Mouse (Mus musculus): Measurements from ENCODE around the gene Mcpt4.
"Not testable (repeated sequence)": the region's sequence is repeated elsewhere in the genome, so short reads cannot be mapped to it uniquely, and the experiment has no call there.

The Mcpt4 gene

GRCm38 (mm10) chr14:56062213-56062612 is at the start of gene Mcpt4:
Gene Mcpt4, minus strand, starts transcription at chr14:56062313.
- not testable (repeated sequence) for DNase-seq (ENCODE audit: low spot score in 2 of 2)

GRCm38 (mm10) chr14:56105447-56106180 is 43.5 kb upstream of the Mcpt4 start:
- no peak for DNase-seq (ENCODE audit: low spot score in 2 of 2)

GRCm38 (mm10) chr14:56105016-56105415 is 42.9 kb upstream of the Mcpt4 start:
- no peak for DNase-seq (ENCODE audit: low spot score in 2 of 2)

DNA sequence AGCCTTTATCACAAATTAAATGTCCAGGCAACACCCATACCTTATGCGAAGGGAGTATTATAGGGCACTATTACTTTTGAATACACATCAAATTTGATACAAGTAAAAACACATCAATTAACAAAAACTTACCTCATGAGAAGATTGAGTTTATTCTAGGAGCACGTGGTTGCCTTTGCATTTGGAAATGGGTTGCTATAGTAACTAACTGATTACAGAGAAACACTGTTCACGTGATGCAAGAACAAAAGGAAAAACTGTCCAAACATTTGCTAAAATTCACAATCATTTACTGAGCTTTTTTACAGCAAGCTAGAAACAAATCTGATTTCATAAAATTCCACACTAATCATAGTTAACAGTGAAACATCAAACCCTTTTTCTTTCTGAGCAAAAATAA is 41.3 kb upstream of the Mcpt4 start:
- DNase-seq (ENCODE audit: low spot score in 2 of 2): no peak

DNA sequence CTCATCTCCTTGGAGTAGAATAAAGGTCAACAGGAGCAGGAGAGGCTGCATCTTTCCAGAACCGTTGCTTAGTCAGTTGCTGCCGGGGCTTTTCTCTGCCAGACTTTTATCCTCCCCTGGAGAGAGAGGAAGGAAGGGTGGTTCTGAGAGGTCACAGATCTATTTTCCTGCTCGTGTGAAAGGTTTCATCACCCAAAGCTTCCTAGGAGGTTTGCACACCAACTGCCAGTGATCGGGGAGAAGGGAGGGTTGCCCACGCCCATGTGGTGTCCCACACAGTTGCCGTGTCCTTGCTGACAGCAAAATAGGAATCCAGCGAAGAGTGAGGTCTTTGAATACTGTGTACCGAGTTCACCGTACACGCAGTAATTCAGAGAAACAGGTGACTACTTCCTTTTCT is 40.3 kb upstream of the Mcpt4 start, which contains the start of gene Ctsg:
Gene Ctsg, minus strand, starts transcription at position 189 of the 400 bp plus-strand sequence.
- DNase-seq (ENCODE audit: low spot score in 2 of 2): no peak

DNA sequence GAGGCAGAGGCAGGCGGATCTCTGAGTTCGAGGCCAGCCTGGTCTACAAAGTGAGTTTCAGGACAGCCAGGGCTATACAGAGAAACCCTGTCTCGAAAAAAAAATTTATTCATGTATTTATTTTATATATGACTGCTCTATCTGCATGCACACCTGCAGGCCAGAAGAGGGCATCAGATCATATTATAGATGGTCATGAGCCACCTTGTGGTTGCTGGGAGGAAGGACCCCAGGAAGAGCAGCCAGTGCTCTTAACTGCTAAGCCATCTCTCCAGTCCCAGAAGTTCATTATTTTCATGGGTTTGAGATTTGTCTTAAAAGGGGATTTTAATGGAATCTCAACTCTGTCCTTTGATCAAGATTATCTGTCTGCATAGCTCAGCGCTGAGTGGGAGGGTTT is 36.8 kb upstream of the Mcpt4 start:
- DNase-seq (ENCODE audit: low spot score in 2 of 2): peak in 1 of 2 experiments; percentile 25

DNA sequence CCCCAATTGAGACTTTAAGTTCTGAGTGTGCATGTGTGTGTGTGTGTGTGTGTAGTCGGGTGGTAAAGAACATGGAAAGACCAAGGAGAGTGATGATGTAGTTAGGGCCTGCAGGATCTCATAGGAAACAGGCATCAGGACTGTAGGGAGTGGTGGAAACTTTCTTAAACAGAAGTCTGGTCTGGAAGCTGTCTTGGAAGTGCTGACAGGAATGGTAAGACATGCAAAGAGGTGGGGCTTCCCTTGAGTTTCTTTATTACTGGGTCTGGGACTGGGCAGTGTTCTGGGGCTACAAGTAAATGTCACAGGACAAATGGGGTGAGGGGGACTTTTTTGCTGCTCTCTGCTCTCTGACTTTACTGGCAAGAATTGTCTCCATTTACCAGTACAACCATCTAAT is 35.5 kb upstream of the Mcpt4 start:
- no peak for DNase-seq (ENCODE audit: low spot score in 2 of 2)

DNA sequence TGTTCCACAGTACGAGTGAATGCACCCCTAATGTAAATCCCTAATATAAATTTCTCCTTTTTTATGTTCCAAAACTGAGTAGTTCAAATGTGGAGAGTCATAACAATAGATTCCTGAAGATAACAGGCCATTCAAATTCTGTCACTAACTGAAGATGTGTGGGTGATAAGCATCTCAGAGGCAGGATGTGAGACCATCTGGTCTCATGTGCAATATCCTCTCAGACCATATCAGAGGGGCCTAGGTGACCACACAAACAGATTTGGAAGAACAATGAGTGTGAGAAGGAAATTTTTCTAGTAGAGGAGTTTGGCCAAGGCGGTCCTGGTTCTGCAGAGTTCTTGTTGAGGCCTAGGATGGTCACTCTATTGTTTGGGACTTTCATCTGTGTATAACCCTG is 31.2 kb upstream of the Mcpt4 start:
- no peak for DNase-seq (ENCODE audit: low spot score in 2 of 2)

GRCm38 (mm10) chr14:56086711-56087110 is 24.6 kb upstream of the Mcpt4 start:
- DNase-seq (ENCODE audit: low spot score in 2 of 2): no peak

GRCm38 (mm10) chr14:56085167-56085566 is 23.1 kb upstream of the Mcpt4 start, which contains the start of gene Mcpt8:
Gene Mcpt8, minus strand, starts transcription at chr14:56085273.
- DNase-seq (ENCODE audit: low spot score in 2 of 2): no peak

GRCm38 (mm10) chr14:56082016-56082415 is 19.9 kb upstream of the Mcpt4 start:
- DNase-seq (ENCODE audit: low spot score in 2 of 2): no peak

DNA sequence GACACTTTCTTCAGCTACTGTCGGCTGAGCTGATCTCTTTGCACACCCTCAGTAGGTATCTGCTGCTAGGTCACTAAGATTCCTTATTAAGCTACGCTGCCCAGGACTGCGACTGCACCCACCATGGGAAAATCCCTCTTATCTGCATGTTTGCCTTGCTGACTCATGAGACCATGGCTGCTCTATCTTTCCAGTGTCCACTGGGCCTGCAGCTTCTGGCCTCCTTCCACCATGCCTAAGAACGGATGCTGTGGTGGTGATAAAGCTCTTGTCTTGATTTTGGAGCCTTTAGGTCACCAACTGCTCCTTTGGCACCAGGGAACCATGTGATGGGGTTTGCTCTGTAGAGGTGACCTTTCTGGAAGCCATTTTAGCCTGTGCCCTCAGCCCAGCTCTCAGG is 4.4 kb downstream of the Mcpt4 start:
- DNase-seq (ENCODE audit: low spot score in 2 of 2): no peak

- DNase-seq (ENCODE audit: low spot score in 2 of 2): no peak
Measured at GRCm38 (mm10) chr14:56055408-56055807, 6.7 kb downstream of the Mcpt4 start.

DNA sequence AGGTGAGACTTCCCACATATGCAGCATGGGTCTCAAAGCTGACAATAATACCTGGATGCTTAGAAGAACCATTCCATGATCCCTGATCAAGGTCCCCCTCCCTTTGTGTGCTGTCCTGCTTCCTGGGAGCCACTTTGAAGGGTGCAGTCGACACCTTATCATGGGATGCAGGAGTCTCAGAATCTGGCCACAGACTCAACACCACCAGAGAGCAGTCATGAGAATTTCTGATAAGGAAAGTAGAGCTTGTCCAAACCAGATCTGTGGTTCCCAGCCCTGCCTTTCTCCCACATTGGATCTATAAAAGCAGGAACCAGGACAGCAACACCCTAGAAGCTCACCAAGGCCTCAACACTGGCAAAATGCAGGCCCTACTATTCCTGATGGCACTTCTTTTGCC is 20.3 kb downstream of the Mcpt4 start, which contains the start of gene Mcpt2:
Gene Mcpt2, plus strand, starts transcription at position 250 of the 400 bp plus-strand sequence.
- DNase-seq (ENCODE audit: low spot score in 2 of 2): not testable (repeated sequence)

GRCm38 (mm10) chr14:56034433-56034832 is 27.7 kb downstream of the Mcpt4 start:
- no peak for DNase-seq (ENCODE audit: low spot score in 2 of 2)

DNA sequence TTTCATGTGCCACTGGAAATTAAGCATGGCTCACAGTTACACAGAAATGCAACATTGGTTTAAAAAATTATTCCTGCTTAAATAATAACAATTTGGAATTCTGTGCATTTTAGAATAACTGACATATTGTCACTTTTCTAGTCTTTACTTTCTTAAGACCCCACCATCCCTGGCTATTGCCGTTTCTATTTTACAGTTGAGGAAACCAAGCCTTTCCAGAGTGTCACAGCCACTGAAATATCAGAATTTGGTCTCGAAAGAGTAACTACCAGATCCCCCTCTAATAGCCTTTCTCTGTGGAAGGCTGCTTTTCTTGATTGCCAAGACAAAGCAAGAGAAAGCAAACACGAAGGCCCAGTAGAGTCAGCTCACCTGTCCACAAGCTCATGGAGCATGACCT is 31.7 kb downstream of the Mcpt4 start, which contains the start of gene Mcpt9:
Gene Mcpt9, minus strand, starts transcription at position 101 of the 400 bp plus-strand sequence.
- DNase-seq (ENCODE audit: low spot score in 2 of 2): not testable (repeated sequence)

GRCm38 (mm10) chr14:56021305-56021704 is 40.8 kb downstream of the Mcpt4 start:
- not testable (repeated sequence) for DNase-seq (ENCODE audit: low spot score in 2 of 2)

DNA sequence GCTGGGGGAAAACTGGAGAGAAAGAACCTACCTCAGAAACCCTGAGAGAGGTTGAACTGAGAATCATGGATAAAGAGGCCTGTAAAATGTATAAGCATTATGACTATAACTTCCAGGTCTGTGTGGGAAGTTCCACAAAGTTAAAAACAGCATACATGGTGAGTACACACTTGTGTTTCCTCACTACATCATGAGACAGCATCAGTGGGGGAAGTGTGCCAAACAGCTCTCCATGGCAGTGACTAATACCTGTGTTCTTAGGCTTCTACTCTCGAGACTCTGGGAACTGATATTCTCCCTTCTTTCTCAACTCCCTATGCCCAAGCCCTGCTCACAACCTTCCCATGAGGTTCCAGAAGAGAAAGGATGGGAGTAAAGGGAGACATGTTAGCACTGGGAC is 42.7 kb downstream of the Mcpt4 start:
- DNase-seq (ENCODE audit: low spot score in 2 of 2): no peak

DNA sequence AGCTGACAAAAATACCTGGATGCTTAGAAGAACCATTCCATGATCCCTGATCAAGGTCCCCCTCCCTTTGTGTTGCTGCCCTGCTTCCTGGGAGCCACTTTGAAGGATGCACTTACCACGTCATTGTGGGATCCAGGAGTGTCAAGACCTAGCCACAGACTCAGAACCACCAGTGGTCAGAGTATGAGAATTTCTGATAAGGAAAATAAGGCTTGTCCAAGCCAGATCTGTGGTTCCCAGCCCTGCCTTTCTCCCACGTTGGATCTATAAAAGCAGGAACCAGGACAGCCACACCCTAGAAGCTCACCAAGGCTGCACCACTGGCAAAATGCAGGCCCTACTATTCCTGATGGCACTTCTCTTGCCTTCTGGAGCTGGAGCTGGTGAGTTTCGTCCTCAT is 44.4 kb downstream of the Mcpt4 start, which contains the start of gene Mcpt1:
Gene Mcpt1, plus strand, starts transcription at position 301 of the 400 bp plus-strand sequence.
- not testable (repeated sequence) for DNase-seq (ENCODE audit: low spot score in 2 of 2)

GRCm38 (mm10) chr14:56013924-56014323 is 48.2 kb downstream of the Mcpt4 start:
- no peak for DNase-seq (ENCODE audit: low spot score in 2 of 2)

GRCm38 (mm10) chr14:56013147-56013546 is 49.0 kb downstream of the Mcpt4 start:
- DNase-seq (ENCODE audit: low spot score in 2 of 2): no peak
